Comparison of ENCODE assay signal across 20 mouse cellular contexts in genomic region chr8:119765311-119765710, GRCm38 (mm10).
"Had no signal": no experiment of that assay in that cellular context is flagged by ENCODE, and none has a peak within 500 bp of the region (broad histone marks: within the 10 kb centered on the region; RNA-seq: fewer than 3 reads in every experiment).

No protein-coding gene starts in this region.

- H3K4me1 ChIP-seq: limb, embryonic 13.5 days; midbrain, embryonic 15.5 days; neural tube, embryonic 12.5 days; neural tube, embryonic 15.5 days had no signal

- H3K9me3 ChIP-seq: kidney, embryonic 15.5 days; limb, embryonic 13.5 days; midbrain, embryonic 15.5 days; neural tube, embryonic 12.5 days; neural tube, embryonic 15.5 days; stomach, embryonic 15.5 days had no signal

- H3K27ac ChIP-seq: kidney, embryonic 15.5 days; left cerebral cortex, adult 2 months; limb, embryonic 13.5 days; midbrain, embryonic 15.5 days; neural tube, embryonic 12.5 days; neural tube, embryonic 15.5 days; stomach, embryonic 15.5 days had no signal

- ATAC-seq: inflammation-experienced regulatory T-cells, adult 6 months; midbrain, embryonic 15.5 days had no signal

- H3K4me3 ChIP-seq: kidney, embryonic 15.5 days; left cerebral cortex, adult 2 months; limb, embryonic 13.5 days; midbrain, embryonic 15.5 days; neural tube, embryonic 12.5 days; neural tube, embryonic 15.5 days; stomach, embryonic 15.5 days had no signal

- H3K4me2 ChIP-seq: kidney, embryonic 15.5 days; limb, embryonic 13.5 days; midbrain, embryonic 11.5 days; midbrain, embryonic 15.5 days; neural tube, embryonic 12.5 days; neural tube, embryonic 15.5 days; stomach, embryonic 15.5 days had no signal

- H3K27me3 ChIP-seq: kidney, embryonic 15.5 days; limb, embryonic 13.5 days; midbrain, embryonic 15.5 days; neural tube, embryonic 12.5 days; neural tube, embryonic 15.5 days; stomach, embryonic 15.5 days had no signal

- H3K9ac ChIP-seq: kidney, embryonic 15.5 days; limb, embryonic 13.5 days; midbrain, embryonic 15.5 days; neural tube, embryonic 12.5 days; neural tube, embryonic 15.5 days; stomach, embryonic 15.5 days had no signal

- DNase-seq: kidney, adult 11 months; kidney, adult 8-10 months; kidney, postnatal 10 days; kidney, postnatal 36 days; layer of hippocampus, postnatal 36 days; lung, adult 2 months; lung, postnatal 14 days; lung, postnatal 4 days; right cerebral cortex, postnatal 25 days; spleen, adult 18-20 months; thymus, postnatal 25 days had no signal
